Mouse (Mus musculus) frontal cortex, postnatal 36 days (tissue): Measurements from ENCODE around the gene Arhgef25.
"Not testable (repeated sequence)": the region's sequence is repeated elsewhere in the genome, so short reads cannot be mapped to it uniquely, and the experiment has no call there.

ENCODE experiments used
- DNase-seq, 2 experiments: peaks; one replicate each; pipeline ENCODE4 v3.0.0; 2022; ENCODE audit warnings: low spot score in 2 of 2

Gene Arhgef25

DNA sequence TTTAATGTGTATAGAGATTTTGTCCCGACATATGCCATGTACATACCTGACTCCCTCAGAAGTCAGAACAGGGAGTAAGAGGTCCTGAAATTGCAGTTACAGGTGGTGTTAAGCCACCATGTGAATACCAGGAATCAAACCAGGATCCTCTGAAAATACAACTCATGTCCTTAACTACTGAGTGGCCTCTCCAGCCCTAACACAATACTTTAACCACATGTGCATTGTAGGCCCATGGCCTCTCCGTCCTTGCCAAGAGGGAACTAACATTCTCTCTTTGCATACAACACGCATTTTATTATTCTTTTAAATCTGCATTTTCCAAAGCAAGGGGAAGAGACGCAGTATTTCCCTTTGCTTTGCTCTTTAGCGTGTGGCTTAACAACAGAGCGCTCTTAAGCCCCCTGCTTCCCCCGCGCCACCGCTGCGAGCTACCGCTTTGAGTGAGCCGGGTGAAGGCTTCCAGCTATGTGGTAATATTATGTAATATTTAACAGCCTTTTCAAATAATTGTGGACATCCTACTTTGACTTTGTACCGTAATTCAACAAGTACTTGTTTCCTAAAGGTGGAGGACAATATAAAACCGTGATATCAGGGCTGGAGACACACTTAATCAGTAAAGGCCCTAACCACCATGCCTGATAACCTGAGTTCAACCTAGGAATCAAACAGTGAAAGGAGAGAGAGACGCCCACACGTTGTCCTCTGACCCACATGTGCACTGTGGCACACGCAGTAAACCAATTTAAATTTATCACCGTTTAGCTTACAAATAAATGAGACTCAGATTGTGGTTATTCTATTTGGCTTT, 51.3 kb downstream of the Arhgef25 start:
- no peak for DNase-seq

DNA sequence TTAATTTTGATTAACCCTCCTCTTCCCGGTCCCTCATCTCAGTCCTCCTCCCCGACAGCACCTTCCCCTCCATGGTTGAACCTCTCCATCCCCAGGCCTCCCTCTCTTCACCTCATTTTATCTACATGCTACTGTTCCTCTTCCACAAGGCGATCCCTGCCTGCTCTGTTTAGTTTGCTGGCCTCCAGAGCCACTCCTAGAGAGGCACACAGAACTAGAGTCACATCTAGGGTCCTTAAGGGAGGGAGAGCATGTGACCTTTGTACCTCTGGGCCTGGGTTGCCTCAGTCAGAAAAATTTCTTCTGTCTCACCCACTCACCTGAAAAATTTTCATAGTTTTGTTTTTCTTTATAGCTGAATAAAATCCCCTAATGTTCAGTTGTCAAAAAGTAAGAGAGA, 52.0 kb downstream of the Arhgef25 start:
- DNase-seq = no peak

DNA sequence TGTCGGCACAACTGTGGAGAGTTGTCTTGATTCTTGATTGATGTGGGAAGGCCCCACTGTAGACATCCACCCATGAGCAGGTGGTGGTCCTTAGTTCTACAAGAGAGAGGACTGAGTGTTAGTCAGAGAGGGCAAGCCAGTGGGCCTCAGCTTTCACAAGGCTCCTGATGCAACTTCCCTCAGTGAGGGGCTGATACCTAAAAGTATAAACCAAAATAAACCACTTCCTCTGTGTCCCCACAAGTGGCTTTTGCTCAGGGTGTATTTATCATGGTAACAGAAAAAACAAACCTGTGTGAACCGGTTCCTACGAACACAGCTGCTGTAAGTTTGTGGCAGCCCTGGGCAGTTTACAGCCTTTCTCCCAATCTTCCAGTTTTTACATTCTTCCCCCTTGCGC, 53.4 kb downstream of the Arhgef25 start:
- DNase-seq = no peak

DNA sequence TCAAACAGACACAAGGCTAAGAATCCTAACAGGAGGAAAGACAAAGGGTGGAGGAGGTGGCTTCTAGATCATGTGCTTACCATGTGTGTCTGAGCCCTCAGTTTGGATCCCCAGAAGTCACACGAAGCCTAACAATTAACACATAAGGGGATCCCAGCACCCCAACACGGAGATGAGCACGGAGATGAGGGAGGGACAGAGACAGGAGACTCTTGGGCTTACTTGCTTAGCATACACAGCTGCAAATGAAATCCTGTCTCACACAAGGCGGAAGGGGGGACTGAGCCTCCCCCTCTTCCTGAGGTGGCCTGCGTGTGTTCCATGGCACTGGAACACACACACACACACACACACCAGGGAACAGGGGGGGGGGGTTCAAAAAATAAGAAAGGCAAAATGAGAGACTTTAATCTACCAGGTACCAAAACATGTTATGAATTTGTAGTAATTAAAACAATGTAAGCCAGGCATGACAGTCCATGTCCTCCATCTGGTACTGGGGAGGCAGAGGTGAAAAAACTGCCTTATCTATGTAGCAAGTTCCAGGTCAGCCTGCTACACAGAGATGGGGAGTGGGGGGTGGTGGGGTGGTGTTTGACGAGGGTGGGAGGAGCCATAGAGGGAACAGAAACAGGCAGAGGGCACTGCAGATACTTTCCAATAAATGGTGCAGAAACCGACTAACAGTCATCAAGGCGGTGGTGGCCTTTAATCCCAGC, 54.6 kb downstream of the Arhgef25 start:
- no peak for DNase-seq

GRCm38 (mm10) chr10:127134394-127135035, 55.4 kb downstream of the Arhgef25 start:
- DNase-seq = not testable (repeated sequence)
